Mouse (Mus musculus) layer of hippocampus, adult 2 months (tissue): ENCODE data around the gene Cdc42ep4. TPM values are rescaled to one million over a fixed set of nuclear protein-coding genes. Genes with fewer than 3 reads are reported as not detected.

Experiments
- DNase-seq, 2 experiments: peaks; one replicate each; pipeline ENCODE4 v3.0.0; 2022; ENCODE audit warnings: low spot score in 2 of 2
- H3K27ac ChIP-seq: fragments of 200-600 bp; 2 replicates; pipeline ENCODE4 v1.8.1; 2022
- H3K4me3 ChIP-seq: fragments of 200-600 bp; 2 replicates; pipeline ENCODE4 v1.8.1; 2022; ENCODE audit warnings: mild to moderate bottlenecking
- CTCF ChIP-seq: fragments of 200-600 bp; conservative IDR thresholded peaks from 2 replicates; pipeline ENCODE4 v1.8.1; 2022; ENCODE audit warnings: antibody characterized with exemption, mild to moderate bottlenecking, moderate library complexity
- total RNA-seq, 2 experiments: library from RNA; stranded (reverse); gene quantifications; 2 replicates each; pipeline ENCODE4 v1.2.3; 2021

The Cdc42ep4 gene
- total RNA-seq, 2 experiments from 2014 or later: 30.5 to 35.2 TPM

- Histone ChIP-seq H3K27ac (peak overlapping the region; percentile 98), H3K4me3 (peak overlapping the region; percentile 80)
- DNase-seq: no peak
- no peak for TF ChIP-seq CTCF
Observed at GRCm38 (mm10) chr11:113752158-113752661, 529 bp upstream of the Cdc42ep4 start.

DNA sequence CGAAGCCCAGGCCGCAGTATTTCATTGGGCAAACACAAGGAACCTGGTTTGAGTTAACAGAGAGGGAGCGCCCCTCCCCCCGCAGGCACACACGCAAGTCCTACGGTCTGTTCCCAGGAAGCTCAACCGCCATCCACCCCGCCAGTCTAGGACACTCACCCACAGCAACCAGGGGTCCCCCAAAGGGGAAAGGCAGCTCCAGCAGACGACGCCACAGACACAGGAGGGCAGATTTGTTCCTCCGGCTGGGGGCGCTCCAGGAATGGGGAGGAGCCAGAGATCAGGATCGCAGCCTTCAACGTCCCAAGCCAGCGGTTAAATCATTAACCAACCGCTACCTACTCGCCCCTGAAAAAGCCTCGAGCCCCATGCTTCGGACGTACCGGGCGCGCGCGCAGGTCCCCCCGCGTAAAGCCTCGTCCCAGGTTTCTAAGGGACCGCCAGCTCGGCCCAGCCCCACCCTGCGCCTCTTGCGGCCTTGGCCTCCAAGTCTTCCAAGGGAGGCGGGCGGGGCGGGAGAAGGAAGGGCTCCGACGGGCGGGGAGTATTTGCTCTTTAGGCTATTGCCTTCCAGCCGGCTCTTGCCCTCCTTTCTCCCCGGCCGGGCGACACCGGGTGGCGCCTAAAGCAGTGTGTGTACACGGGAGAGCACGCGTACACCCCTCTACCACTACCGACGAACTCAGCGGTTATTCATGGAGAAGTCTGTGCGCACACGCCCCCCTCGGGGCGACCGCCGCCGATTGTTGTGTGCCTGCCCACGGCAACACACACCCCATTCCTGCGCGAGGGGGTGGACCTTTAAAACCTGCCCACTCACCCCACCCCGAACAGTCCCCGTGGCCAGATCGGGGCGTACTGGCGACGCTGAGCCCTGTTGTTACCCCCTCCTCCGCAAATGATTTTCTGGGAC lies 854 bp downstream of the Cdc42ep4 start:
- peak overlapping the region; percentile 80 for H3K4me3 ChIP-seq
- H3K27ac ChIP-seq: peak overlapping the region; percentile 98
- TF ChIP-seq CTCF: peak; percentile 67
- DNase-seq: peak; percentile 62 to 74

- Histone ChIP-seq H3K27ac (peak overlapping the region; percentile 98), H3K4me3 (peak overlapping the region; percentile 80)
- no peak for TF ChIP-seq CTCF
- no peak for DNase-seq
Observed at GRCm38 (mm10) chr11:113749749-113750351, 1.8 kb downstream of the Cdc42ep4 start.

DNA sequence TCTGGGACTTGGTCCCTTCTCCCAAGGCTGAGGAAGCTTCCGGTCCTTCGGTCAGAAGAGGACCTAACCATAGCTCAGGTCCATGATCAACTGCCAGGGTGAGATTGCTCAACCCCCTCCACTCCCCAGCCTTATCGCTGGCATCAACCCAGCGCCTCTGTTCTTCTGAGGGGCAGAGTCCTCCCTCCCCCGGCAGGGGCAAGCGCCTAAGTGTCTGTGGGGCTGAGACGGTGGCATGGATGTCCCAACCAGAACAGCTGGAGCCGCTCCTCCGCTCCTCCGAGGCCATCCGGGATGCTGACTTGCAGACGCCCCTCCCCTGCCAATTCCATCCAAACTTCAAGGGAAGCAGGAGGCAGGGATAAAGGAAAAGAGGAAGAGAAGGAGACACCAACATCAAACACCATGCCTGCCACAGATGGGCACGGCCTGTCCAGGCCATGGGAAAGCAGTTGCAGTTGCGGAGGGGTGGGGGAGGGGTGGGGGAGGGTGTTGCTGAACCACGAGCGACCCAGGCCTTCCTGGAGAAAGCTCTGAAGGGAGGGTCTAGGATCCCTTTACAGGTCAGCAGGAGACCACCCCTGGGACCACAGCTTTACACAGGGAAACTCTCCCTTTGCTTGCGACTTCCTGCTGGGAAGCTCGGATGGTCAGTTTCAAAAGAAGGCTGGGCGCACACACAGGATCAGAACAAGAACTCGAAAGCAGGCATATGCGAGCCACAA lies 2.7 kb downstream of the Cdc42ep4 start:
- Histone ChIP-seq H3K27ac (peak overlapping the region; percentile 98), H3K4me3 (peak overlapping the region; percentile 80)
- no peak for DNase-seq
- TF ChIP-seq CTCF: no peak

GRCm38 (mm10) chr11:113747725-113748380 lies 3.8 kb downstream of the Cdc42ep4 start:
- DNase-seq: no peak
- H3K27ac ChIP-seq: peak overlapping the region; percentile 98
- no peak for TF ChIP-seq CTCF
- H3K4me3 ChIP-seq: peak overlapping the region; percentile 80

DNA sequence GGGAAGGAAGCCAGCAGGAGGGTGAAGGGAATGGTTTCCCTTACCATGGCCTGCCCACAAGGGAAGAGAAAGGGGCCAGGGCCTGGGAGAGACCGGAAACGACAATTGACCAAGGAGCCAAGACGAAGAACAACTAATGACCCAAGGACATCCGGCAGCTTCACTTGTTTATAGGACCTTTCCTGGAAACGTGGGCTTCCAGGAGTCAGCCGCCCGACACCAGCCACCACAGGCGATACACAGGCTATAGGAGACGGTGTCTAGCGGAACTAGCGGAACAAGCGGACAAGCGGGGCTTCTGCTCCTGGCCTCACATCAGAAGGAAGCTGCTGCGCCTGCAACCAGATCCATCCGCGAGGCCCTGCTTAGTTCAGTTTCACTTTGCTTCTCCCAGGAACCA lies 4.6 kb downstream of the Cdc42ep4 start:
- no peak for TF ChIP-seq CTCF
- Histone ChIP-seq H3K27ac (peak overlapping the region; percentile 98), H3K4me3 (peak overlapping the region; percentile 80)
- DNase-seq: no peak

- Histone ChIP-seq H3K4me3 (no peak overlapping the region), H3K27ac (no peak overlapping the region)
- no peak for DNase-seq
- no peak for TF ChIP-seq CTCF
Observed at GRCm38 (mm10) chr11:113745961-113746360, 5.7 kb downstream of the Cdc42ep4 start.

DNA sequence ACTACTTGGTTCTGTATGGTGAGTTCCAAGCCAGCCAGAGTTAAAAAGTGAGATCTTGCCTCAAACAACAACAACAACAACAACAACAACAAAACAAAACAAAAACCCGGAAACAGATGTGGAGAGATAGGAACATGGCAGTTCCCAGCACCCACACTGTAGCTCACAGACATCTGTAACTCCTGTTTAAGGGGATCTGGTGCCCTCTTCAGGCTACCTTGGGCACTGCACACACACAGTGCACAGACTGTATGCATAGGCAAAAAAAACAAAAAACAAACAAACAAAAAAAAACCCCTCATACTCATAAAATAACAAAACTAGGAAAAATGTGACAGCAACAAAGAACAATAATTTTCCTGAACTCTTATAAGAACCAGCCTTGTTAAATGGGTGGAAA lies 8.7 kb downstream of the Cdc42ep4 start:
- Histone ChIP-seq H3K27ac (no peak overlapping the region), H3K4me3 (no peak overlapping the region)
- TF ChIP-seq CTCF: peak; percentile 63
- no peak for DNase-seq

DNA sequence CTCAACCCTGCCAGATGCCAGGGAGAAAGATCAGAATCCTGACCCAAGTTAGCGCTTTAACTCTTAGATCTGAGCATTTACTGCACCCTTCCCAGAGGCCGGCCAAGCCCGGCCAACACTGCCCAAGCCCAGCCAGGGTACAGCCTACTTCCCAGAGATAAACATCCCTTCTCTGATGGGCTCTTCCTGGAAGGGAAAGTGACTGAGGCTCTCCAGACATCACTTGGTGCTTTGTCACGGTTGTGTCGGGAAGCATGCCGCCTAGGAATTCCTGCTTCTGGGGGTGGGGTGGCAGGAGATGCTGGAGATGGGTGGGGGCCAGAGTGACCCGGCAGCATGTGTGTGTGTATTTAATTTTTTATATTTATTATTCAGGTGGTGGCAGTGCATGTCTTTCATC lies 11.6 kb downstream of the Cdc42ep4 start:
- DNase-seq: no peak
- H3K4me3 ChIP-seq: no peak overlapping the region
- H3K27ac ChIP-seq: peak overlapping the region; percentile 18; the same call in 1 of the 2 replicates
- no peak for TF ChIP-seq CTCF

- no peak for DNase-seq
- TF ChIP-seq CTCF: no peak
- no peak overlapping the region for H3K4me3 ChIP-seq
- H3K27ac ChIP-seq: peak overlapping the region; percentile 18; the same call in 1 of the 2 replicates
Observed at GRCm38 (mm10) chr11:113739213-113739612, 12.5 kb downstream of the Cdc42ep4 start.

DNA sequence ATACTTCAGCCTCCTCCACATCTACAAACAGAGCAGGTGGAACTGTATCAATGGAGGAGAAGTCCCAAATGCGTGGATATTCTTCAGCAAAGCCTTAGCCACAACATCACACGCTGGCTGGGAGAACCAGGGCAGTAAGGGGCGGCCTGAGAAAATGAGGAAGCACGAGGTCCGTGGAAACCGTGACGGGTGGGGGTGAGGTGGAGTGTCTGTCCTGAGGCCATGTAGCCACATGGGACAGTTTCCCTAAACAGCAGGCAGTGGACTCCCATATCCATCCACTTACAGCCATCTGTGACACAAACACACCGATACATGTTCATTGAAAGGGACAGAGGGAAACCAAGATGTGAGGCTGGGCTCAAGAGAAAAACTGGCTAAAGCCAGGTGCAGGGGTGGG lies 13.8 kb downstream of the Cdc42ep4 start:
- peak overlapping the region; percentile 28; the same call in 1 of the 2 replicates for H3K27ac ChIP-seq
- DNase-seq: no peak
- H3K4me3 ChIP-seq: no peak overlapping the region
- no peak for TF ChIP-seq CTCF

- no peak for DNase-seq
- peak overlapping the region; percentile 28; the same call in 1 of the 2 replicates for H3K27ac ChIP-seq
- no peak for TF ChIP-seq CTCF
- H3K4me3 ChIP-seq: no peak overlapping the region
Observed at GRCm38 (mm10) chr11:113737553-113737854, 14.2 kb downstream of the Cdc42ep4 start.
